Mouse (Mus musculus) limb, embryonic 15.5 days (tissue): ENCODE data around the gene Alas2. TPM values are rescaled to one million over a fixed set of nuclear protein-coding genes. Genes with fewer than 3 reads are reported as not detected.

Experiments
- ATAC-seq: fragments of 200-750 bp; cut with Nextera tagmentation; 2 replicates; pipeline ENCODE4 v1.8.0; 2017; ENCODE audit warnings: low read depth, moderate TSS enrichment; ENCODE audit not compliant: insufficient number of reproducible peaks, low FRiP score, low TSS enrichment
- H3K27ac ChIP-seq: fragments of 300-500 bp; sonication (generic); 2 replicates; pipeline ENCODE4 v1.5.1; 2015; ENCODE audit warnings: moderate library complexity, mild to moderate bottlenecking, inconsistent platforms
- H3K27me3 ChIP-seq: fragments of 300-500 bp; sonication (generic); 2 replicates; pipeline ENCODE4 v1.6.1; 2015; ENCODE audit warnings: inconsistent platforms
- H3K36me3 ChIP-seq: fragments of 300-500 bp; sonication (generic); 2 replicates; pipeline ENCODE4 v1.6.1; 2015; ENCODE audit warnings: inconsistent platforms
- H3K4me1 ChIP-seq: fragments of 300-500 bp; sonication (generic); 2 replicates; pipeline ENCODE4 v1.6.1; 2015; ENCODE audit warnings: inconsistent platforms
- H3K4me2 ChIP-seq: fragments of 300-500 bp; sonication (generic); 2 replicates; pipeline ENCODE4 v1.6.1; 2015; ENCODE audit warnings: mild to moderate bottlenecking, inconsistent platforms
- H3K4me3 ChIP-seq: fragments of 300-500 bp; sonication (generic); 2 replicates; pipeline ENCODE4 v1.5.1; 2015; ENCODE audit warnings: mild to moderate bottlenecking, inconsistent platforms
- H3K9ac ChIP-seq: fragments of 300-500 bp; sonication (generic); 2 replicates; pipeline ENCODE4 v1.6.1; 2015; ENCODE audit warnings: inconsistent platforms
- H3K9me3 ChIP-seq: fragments of 300-500 bp; sonication (generic); 2 replicates; pipeline ENCODE4 v1.6.1; 2016; ENCODE audit warnings: inconsistent platforms
- WGBS: fragments of 180-500 bp; shearing (Covaris S2); methylation state at CpG from one replicate; pipeline ENCODE4 v1.1.7; 2015; 5-methylcytosine and 5-hydroxymethylcytosine counted together
- microRNA-seq: library from miRNA; unstranded; fragments of <30 nt; microRNA quantifications from one replicate; pipeline ENCODE4, GENCODE M21; 2016
- polyA plus RNA-seq: library from polyadenylated mRNA; unstranded; fragments of >200 nt; fragmentation: Nextera tagmentation; extraction: Ambion mirVana; gene quantifications from 2 replicates; pipeline ENCODE4 v1.2.1, GENCODE M21; 2015

The Alas2 gene
- polyA plus RNA-seq, 1 experiment from 2014 or later, result 97.5 TPM

- no peak overlapping the region for H3K4me3 ChIP-seq
- H3K9me3 ChIP-seq, result no peaks in the 10 kb centered on the region
- peaks cover 21% of the 10 kb centered on the region for H3K36me3 ChIP-seq
- H3K4me1 ChIP-seq, result no peaks in the 10 kb centered on the region
- H3K27ac ChIP-seq, result no peak overlapping the region
- no peak for ATAC-seq
- H3K4me2 ChIP-seq, result no peak overlapping the region
- H3K27me3 ChIP-seq, result 0 out of 2 replicates have a peak, but pooled peaks cover 9% of the 10 kb centered on the region
- H3K9ac ChIP-seq, result no peak overlapping the region
Observed at GRCm38 (mm10) chrX:150581921-150582320, 34.7 kb downstream of the Alas2 start.

DNA sequence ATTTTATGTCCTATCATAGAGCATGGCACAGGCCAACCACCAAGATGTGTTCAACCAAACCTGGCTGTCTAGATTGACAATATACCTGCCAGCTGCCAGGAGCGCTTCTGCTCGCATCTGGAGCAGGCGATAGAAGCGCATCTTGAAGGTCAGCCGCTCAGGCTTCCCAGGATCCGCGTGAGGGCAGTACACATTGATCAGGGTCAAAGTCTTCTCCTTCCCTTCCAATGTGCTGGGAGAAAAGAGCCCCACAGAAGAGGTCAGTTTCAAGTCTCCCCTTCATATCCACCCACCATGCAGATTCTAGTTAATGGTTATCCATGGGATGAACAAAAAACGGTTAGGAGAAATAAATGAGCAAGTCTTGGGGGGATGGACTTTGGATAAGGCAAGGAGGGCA, 37.9 kb downstream of the Alas2 start:
- H3K4me3 ChIP-seq, result no peak overlapping the region
- no peak overlapping the region for H3K27ac ChIP-seq
- no peaks in the 10 kb centered on the region for H3K9me3 ChIP-seq
- no peak for ATAC-seq
- H3K4me2 ChIP-seq, result no peak overlapping the region
- no peaks in the 10 kb centered on the region for H3K4me1 ChIP-seq
- H3K27me3 ChIP-seq, result peaks cover 14% of the 10 kb centered on the region; the same call in 1 of the 2 replicates
- peaks cover 21% of the 10 kb centered on the region for H3K36me3 ChIP-seq
- H3K9ac ChIP-seq, result no peak overlapping the region
- WGBS, result 91% methylated on average over 8 of the region's 8 CpGs

DNA sequence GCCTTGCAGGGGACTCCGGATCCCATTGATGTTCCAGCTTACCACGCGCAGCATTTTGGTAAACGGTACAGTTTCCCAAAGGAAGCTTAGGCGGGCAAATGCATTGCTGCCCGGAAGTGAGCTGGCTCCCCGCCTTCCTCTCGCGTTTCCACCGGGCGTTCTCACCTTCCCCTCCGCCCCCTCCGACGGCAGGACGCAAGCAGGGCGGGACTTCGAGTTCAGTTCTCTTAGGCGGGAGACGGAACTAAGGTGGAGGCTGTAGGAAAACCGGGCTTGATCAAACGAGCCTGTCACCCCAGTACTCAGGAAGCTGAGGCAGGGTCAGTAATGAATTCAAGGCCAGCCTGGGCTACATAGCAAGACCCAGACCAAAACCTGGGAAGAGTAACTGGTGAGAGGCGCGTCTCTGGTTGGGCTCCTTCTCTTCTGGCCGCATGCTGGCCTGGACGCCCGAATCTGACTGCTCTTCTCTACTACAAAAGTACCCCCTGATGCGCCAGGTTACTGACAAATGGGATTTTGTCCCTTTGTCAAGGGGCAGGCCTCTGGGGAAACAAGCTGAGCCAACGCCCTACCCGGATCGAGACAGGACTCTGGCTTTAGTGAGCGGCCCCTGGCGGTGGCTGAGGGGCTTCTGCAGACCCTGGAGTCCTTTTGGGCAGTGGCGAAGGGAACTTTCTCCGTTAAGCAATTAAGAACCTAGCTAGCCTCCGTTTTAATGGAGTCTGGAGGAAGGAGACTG, 41.0 kb downstream of the Alas2 start, which contains the start of gene Pfkfb1:
TSS of gene Pfkfb1 (plus strand) at position 207 of the 742 bp plus-strand sequence.
- peaks cover 20% of the 10 kb centered on the region; the same call in 1 of the 2 replicates for H3K27me3 ChIP-seq
- H3K9ac ChIP-seq, result peak within 1 kb of the TSS; percentile 50
- no peaks in the 10 kb centered on the region for H3K9me3 ChIP-seq
- H3K4me3 ChIP-seq, result peak within 1 kb of the TSS; percentile 55
- WGBS, result 15% methylated on average over 35 of the region's 35 CpGs
- H3K27ac ChIP-seq, result peak within 1 kb of the TSS; percentile 87
- peak; percentile 85 for ATAC-seq
- peaks cover 15% of the 10 kb centered on the region; the same call in 1 of the 2 replicates for H3K36me3 ChIP-seq
- no peaks in the 10 kb centered on the region for H3K4me1 ChIP-seq
- peak within 1 kb of the TSS; percentile 50 for H3K4me2 ChIP-seq

GRCm38 (mm10) chrX:150589696-150590095, 42.5 kb downstream of the Alas2 start, which contains the start of gene Apex2:
Apex2 (minus strand) TSS chrX:150589868.
- ATAC-seq, result no peak
- no peak within 1 kb of the TSS for H3K9ac ChIP-seq
- no peak within 1 kb of the TSS for H3K27ac ChIP-seq

DNA sequence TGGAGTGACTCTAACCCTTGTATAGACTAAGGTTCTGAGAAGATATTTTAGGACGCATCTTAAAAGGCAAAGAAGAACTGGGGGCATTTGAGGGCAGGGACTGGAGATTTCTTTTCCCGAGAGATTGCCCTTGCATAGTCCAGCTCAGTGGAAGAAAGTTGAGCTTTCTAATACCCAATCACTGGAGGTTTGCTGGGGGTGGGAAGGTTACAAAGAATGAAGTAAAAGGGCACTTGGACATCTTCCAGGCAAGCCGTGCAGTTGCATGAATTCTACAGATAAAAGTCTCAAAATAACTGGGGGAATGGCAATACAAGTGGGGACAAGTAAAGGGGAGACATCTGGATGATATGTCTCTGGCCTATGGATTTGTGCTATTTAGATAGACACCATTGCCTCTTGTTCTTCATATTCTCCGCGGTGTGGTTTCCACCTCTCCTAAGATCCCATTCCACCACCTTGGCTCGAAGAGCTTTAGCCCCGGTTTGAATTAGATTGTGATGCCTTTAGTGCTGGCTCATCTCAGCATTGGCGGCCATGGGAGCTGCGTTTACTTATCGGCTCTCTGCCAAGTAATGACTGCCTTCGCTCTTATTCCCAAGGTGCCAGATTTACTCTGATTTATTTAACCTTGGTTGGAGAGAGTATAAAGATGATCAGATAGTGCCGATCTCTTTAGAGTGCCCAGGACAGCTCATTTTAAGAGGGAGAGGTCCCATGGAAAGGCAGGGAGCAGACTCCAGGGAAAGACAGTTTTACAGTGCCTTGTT, 46.3 kb downstream of the Alas2 start:
- WGBS, result 83% methylated on average over 12 of the region's 12 CpGs
- ATAC-seq, result no peak
- no peaks in the 10 kb centered on the region for H3K36me3 ChIP-seq

More at GRCm38 (mm10) chrX:150589696-150590095, 42.5 kb downstream of the Alas2 start, which contains the start of gene Apex2:
- peaks cover 19% of the 10 kb centered on the region; the same call in 1 of the 2 replicates for H3K27me3 ChIP-seq
- no peaks in the 10 kb centered on the region for H3K9me3 ChIP-seq
- no peaks in the 10 kb centered on the region for H3K4me1 ChIP-seq
- H3K4me2 ChIP-seq, result no peak within 1 kb of the TSS; the same call in 1 of the 2 replicates
- peaks cover 12% of the 10 kb centered on the region; the same call in 1 of the 2 replicates for H3K36me3 ChIP-seq
- H3K4me3 ChIP-seq, result peak within 1 kb of the TSS; percentile 55
- WGBS, result 59% methylated on average over 5 of the region's 5 CpGs

DNA sequence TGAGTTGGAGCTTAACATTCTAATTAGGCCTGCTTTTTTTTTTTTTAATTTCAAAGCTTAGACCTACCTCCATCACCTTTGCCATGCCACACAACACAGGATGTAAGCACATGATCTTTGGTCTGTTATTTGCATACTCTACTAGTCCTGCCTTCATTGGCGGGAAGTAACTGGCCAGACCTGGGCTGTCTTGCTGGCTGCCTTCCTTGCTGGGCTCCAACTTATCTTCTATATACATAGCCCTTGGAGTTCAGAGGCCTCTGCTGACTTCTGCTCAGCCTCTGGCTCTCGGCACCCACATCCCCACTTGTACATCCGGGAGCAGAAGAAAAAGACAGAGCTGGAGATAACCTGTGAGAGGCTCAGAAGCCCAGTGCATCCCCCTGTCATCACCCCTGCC, 47.0 kb downstream of the Alas2 start:
- Histone ChIP-seq H3K27ac (no peak overlapping the region), H3K27me3 (0 out of 2 replicates have a peak, but pooled peaks cover 6% of the 10 kb centered on the region), H3K4me3 (no peak overlapping the region), H3K4me2 (no peak overlapping the region), H3K9me3 (no peaks in the 10 kb centered on the region), H3K4me1 (no peaks in the 10 kb centered on the region), H3K36me3 (no peaks in the 10 kb centered on the region), H3K9ac (no peak overlapping the region)
- 83% methylated on average over 3 of the region's 3 CpGs for WGBS
- no peak for ATAC-seq

More for the DNA sequence above, 46.3 kb downstream of the Alas2 start:
- no peak overlapping the region for H3K9ac ChIP-seq
- H3K4me2 ChIP-seq, result no peak overlapping the region
- no peaks in the 10 kb centered on the region for H3K9me3 ChIP-seq
- no peak overlapping the region for H3K4me3 ChIP-seq
- H3K27ac ChIP-seq, result no peak overlapping the region
- H3K4me1 ChIP-seq, result no peaks in the 10 kb centered on the region
- 0 out of 2 replicates have a peak, but pooled peaks cover 6% of the 10 kb centered on the region for H3K27me3 ChIP-seq

DNA sequence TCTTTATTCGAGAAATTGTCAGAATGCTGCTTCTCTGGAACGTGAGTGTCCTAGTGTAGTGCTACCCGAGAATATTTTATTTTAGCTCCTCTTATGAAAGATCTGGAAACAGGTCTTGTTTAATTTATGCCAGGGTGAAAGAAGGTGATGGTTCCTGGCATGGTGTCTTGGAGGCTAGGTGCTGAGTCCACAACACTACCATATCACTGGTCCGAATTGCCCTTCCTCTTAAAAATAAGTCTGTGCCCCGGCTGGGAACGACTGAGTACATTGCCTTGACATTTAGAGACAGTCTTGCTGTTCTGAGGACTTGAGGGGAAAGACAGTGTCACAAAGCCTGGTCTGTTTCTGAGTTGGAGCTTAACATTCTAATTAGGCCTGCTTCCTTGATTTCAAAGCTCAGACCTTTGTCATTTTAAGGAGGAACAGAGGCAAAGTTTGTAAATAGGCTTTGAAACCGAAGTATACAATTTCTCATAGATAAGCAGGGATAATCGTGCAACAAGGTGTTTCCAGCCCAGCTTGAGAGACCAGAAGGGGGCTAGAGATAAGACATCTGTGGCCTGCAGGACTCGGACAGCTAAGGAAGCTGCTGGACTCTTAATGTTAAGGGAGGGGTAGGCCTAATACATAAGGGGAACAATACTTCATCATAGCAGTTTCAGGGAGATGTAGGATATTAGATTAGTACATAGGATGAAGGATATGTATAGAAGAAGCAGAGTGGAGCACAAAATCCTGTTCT, 48.0 kb downstream of the Alas2 start:
- no peak overlapping the region for H3K4me2 ChIP-seq
- H3K9me3 ChIP-seq, result no peaks in the 10 kb centered on the region
- ATAC-seq, result no peak
- 86% methylated on average over 9 of the region's 9 CpGs for whole genome bisulfite sequencing
- 0 out of 2 replicates have a peak, but pooled peaks cover 6% of the 10 kb centered on the region for H3K27me3 ChIP-seq
- no peaks in the 10 kb centered on the region for H3K36me3 ChIP-seq
- no peak overlapping the region for H3K9ac ChIP-seq
- H3K27ac ChIP-seq, result no peak overlapping the region
- no peaks in the 10 kb centered on the region for H3K4me1 ChIP-seq
- H3K4me3 ChIP-seq, result no peak overlapping the region

DNA sequence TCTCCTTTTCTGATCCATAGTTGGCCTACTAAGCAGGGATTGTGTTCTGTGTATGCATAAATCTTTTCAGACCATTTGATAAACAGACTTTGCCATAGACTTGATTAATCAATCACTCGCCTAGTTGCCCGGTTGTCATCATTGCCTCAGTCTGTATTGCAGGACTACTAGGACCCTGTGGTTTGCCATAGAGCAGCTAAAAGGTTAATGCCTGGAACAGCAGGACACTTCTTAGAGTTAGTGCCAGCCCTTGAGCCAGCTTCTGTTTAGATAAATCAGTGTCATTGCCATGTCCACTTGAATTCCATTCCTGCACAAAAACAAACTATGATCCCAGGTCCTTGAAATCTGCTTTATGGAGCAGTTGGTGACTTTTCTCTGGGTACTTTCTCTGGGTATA, 51.7 kb downstream of the Alas2 start:
- Histone ChIP-seq H3K9me3 (no peaks in the 10 kb centered on the region), H3K4me3 (no peak overlapping the region), H3K27me3 (no peaks in the 10 kb centered on the region), H3K4me2 (no peak overlapping the region), H3K27ac (no peak overlapping the region), H3K36me3 (no peaks in the 10 kb centered on the region), H3K4me1 (no peaks in the 10 kb centered on the region), H3K9ac (no peak overlapping the region)
- 84% methylated on average over 2 of the region's 2 CpGs for WGBS
- no peak for ATAC-seq

Small RNA genes within 50 kb of the gene (microRNA-seq; reads per million reads assigned to microRNA genes)
- not detected for gene Mir3620

Other genes starting within 250 kb of the Alas2 start
- 29.7 and 33.5 TPM in 2 replicates for gene Tmem29, start 88.2 kb upstream of the Alas2 start, polyA plus RNA-seq
- 2.8 and 4.1 TPM in 2 replicates for gene Pfkfb1, start 40.9 kb downstream of the Alas2 start, polyA plus RNA-seq
- gene Apex2, start 42.5 kb downstream of the Alas2 start, polyA plus RNA-seq, result 18.0 and 19.2 TPM in 2 replicates
- gene Tro, start 110.2 kb downstream of the Alas2 start, polyA plus RNA-seq, result 24.8 and 24.9 TPM in 2 replicates